Mouse (Mus musculus): ENCODE data around the gene Lims1.

Lims1 gene

GRCm38 (mm10) chr10:58393026-58394014 lies 70.1 kb downstream of the Lims1 start:
- TF ChIP-seq GATA4 (IDR thresholded peaks at IDR 0.05; ENCODE audit: insufficient replicate concordance, low read length), result no peak

GRCm38 (mm10) chr10:58394170-58394569 lies 70.9 kb downstream of the Lims1 start:
- no peak for TF ChIP-seq GATA4 (IDR thresholded peaks at IDR 0.05; ENCODE audit: insufficient replicate concordance, low read length)

DNA sequence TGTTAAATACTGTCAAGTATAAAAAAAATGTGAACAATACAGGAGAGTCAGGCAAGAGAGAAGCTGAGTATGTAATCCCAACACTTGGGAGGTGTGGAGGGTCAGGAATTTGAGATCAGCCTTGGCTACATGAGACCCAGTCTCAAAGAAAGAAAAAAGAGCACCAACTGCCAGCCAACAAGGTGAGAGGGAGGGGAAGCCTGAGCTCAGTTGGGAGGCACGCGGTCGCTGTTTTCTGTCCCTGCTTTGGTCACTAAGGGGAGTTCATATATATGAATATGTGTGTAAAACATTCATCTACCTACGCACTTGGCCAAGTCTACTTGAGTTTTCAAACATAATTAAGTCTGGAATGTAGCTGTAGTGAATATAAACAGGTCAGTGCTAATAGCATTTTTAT lies 72.0 kb downstream of the Lims1 start:
- TF ChIP-seq GATA4 (IDR thresholded peaks at IDR 0.05; ENCODE audit: insufficient replicate concordance, low read length), result no peak

DNA sequence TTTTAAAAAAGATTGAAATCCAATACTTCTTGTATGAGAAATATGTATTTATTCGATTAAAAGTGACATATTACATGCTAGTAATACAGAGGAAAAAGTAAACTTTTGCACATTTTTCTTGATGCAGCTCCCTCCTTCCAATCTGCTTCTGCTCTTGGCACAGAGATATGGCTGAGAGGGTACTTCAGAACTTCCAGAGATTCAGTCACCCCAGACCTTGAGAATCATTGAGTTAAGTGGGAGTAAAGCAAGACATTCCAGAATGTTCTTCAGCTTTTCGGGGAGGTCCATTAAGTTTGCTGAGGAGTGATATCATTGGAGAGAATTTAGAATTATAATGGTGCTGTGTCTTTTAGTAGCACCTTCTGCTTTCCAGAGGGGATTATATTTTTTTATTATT lies 72.5 kb downstream of the Lims1 start:
- no peak for TF ChIP-seq GATA4 (IDR thresholded peaks at IDR 0.05; ENCODE audit: insufficient replicate concordance, low read length)

DNA sequence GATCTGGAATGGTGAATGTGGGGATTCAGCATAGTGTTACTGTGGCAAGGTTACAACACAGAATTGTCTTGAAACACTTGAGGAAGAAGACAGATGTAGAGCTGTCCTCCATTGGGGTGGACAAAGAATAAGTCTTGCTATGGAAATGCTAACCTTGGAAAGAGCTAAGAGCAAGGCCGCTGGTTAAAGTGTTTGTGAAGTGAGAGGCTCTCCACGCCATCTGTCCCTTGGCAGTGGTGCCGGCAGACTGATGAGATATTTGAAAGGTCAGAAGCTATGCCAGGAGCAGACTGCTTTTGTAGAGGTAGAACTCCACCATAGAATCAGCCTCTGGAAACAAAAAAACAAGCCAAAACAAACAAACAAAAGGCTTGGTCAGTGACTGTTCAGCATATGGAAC lies 73.3 kb downstream of the Lims1 start:
- TF ChIP-seq GATA4 (IDR thresholded peaks at IDR 0.05; ENCODE audit: insufficient replicate concordance, low read length), result no peak

DNA sequence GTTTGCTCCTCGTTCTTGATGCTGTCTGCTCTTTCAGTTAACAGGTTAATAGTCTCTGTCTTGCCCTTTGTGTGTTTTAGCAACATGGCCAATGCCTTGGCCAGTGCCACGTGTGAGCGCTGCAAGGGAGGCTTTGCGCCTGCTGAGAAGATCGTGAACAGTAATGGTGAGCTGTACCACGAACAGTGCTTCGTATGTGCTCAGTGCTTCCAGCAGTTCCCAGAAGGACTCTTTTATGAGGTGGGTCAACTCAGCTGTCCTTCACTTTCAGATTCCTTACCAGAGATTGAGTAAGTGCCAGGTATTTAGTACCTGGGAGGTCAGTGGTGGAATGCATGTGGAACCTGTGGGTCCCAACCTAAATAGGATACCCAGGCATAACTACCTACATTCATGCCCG lies 75.7 kb downstream of the Lims1 start:
- TF ChIP-seq GATA4 (IDR thresholded peaks at IDR 0.05; ENCODE audit: insufficient replicate concordance, low read length), result no peak

- TF ChIP-seq GATA4 (IDR thresholded peaks at IDR 0.05; ENCODE audit: insufficient replicate concordance, low read length), result no peak
These were observed 78.6 kb downstream of the Lims1 start for GRCm38 (mm10) chr10:58401838-58402237.

- no peak for TF ChIP-seq GATA4 (IDR thresholded peaks at IDR 0.05; ENCODE audit: insufficient replicate concordance, low read length)
These were observed 81.4 kb downstream of the Lims1 start for GRCm38 (mm10) chr10:58404639-58405038.

- peak; percentile 76; the same call in 1 of the 2 replicates for TF ChIP-seq GATA4 (IDR thresholded peaks at IDR 0.05; ENCODE audit: insufficient replicate concordance, low read length)
These were observed 82.2 kb downstream of the Lims1 start for GRCm38 (mm10) chr10:58405285-58405948.

DNA sequence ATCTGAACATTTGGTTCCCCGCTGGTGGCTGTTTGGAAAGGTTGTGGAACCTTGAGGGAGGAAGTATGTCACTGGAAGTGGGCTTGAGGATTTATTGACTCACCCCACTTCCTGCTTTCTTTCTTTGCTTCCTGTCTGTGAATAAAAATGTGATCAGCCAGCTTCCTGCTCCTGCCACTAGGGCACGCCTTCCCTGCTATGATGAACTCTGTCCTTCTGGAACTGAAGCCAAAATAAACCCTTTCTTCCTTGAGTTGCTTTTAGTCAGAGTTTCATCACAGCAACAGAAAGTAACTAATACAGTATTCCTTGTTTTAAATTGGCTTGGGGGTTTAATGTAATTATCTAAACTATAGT lies 82.7 kb downstream of the Lims1 start:
- no peak for TF ChIP-seq GATA4 (IDR thresholded peaks at IDR 0.05; ENCODE audit: insufficient replicate concordance, low read length)

- TF ChIP-seq GATA4 (IDR thresholded peaks at IDR 0.05; ENCODE audit: insufficient replicate concordance, low read length), result no peak
These were observed 89.1 kb downstream of the Lims1 start for GRCm38 (mm10) chr10:58412331-58412730.

DNA sequence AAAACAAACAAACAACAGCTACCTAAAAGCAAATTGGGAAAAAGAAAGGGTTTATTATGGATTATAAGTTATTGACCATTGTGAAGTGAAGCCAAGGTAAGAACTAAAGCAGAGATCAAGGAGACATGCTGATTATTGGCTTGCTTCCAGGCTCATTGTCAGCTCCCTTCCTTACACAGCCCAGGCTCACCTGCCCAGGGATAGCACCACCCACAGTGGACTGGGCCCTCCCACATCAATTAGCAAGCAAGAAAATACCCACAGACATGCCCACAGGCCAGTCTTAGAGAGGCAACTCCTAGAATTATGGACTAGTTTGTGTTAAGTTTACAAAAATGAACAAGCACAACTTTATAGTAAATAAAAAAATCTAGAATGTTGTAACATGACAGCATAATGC lies 89.6 kb downstream of the Lims1 start:
- TF ChIP-seq GATA4 (IDR thresholded peaks at IDR 0.05; ENCODE audit: insufficient replicate concordance, low read length), result no peak

- TF ChIP-seq GATA4 (IDR thresholded peaks at IDR 0.05; ENCODE audit: insufficient replicate concordance, low read length), result no peak
These were observed 93.4 kb downstream of the Lims1 start for GRCm38 (mm10) chr10:58416702-58417101.

GRCm38 (mm10) chr10:58418290-58418971 lies 95.2 kb downstream of the Lims1 start:
- no peak for TF ChIP-seq GATA4 (IDR thresholded peaks at IDR 0.05; ENCODE audit: insufficient replicate concordance, low read length)

- no peak for TF ChIP-seq GATA4 (IDR thresholded peaks at IDR 0.05; ENCODE audit: insufficient replicate concordance, low read length)
These were observed 104.7 kb downstream of the Lims1 start for GRCm38 (mm10) chr10:58427930-58428329.

DNA sequence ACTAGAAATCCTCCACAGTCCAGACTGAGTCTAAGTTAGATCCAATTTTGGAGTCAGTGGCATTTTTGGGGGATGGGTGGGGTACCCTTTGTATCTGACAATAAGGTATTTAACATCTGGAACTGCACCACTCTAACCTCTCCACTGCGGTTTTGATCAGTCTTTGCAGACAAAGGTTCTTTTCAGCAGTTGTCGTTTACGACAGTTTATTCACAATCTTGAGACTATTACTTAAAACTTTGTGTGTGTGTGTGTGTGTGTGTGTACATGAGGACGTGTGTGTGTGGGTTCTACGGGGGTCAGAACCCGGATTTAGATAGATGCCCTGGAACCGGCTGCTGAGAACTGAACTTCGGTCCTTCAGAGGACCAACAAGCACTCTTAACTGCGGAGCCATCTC lies 122.6 kb downstream of the Lims1 start:
- no peak for TF ChIP-seq GATA4 (IDR thresholded peaks at IDR 0.05; ENCODE audit: insufficient replicate concordance, low read length)
